Mouse (Mus musculus) brain, embryonic 14.5 days (tissue): ENCODE data around the gene Cfl1. TPM values are rescaled to one million over a fixed set of nuclear protein-coding genes. Genes with fewer than 3 reads are reported as not detected.

Experiments
- DNase-seq: peaks from one replicate; pipeline ENCODE4 v3.0.0-alpha.2; 2011; ENCODE audit warnings: low read depth
- CTCF ChIP-seq: fragments of 200-500 bp; IDR thresholded peaks from 2 replicates; pipeline ENCODE4 v1.5.1; 2012; ENCODE audit warnings: inconsistent platforms, mild to moderate bottlenecking, moderate library complexity, borderline replicate concordance; ENCODE audit not compliant: insufficient read depth, insufficient read length; ENCODE audit errors: extremely low read depth
- POLR2A ChIP-seq: fragments of 200-500 bp; IDR thresholded peaks from 2 replicates; pipeline ENCODE4 v1.6.1; 2012; ENCODE audit warnings: mild to moderate bottlenecking, inconsistent platforms, borderline replicate concordance; ENCODE audit not compliant: poor library complexity, insufficient read depth, insufficient read length, severe bottlenecking; ENCODE audit errors: extremely low read depth
- polyA plus RNA-seq: library from polyadenylated mRNA; depleted of rRNA; stranded (reverse); fragments of >200 nt; gene quantifications from 2 replicates; pipeline ENCODE4 v1.2.3, GENCODE M21; 2012

The Cfl1 gene
- polyA plus RNA-seq, 1 experiment: 1,637 TPM

- no peak for DNase-seq
- TF ChIP-seq CTCF (no peak), POLR2A (no peak)
Measured at GRCm38 (mm10) chr19:5468374-5468773, 21.9 kb upstream of the Cfl1 start, which contains the start of gene Ctsw. Gene Ctsw (minus strand): TSS chr19:5468507.

DNA sequence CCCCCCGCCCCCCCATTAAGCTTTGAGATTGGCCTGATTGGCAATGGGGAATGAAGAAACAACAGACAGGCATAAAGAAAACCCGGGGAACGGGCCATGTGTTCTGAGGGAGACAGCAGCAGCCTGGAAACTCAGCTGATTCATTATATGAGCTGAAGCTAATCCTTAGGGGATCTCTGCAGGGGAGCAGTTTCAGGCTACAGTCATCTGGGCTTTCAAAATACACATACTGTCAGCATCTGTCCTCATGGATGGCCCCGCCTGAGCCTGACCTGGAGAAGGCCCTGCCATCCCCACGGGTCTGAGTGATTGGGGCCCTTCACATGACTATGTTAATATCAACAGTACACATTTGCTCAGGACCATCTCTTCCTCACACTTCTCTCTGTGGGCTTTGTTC is 18.4 kb upstream of the Cfl1 start:
- TF ChIP-seq POLR2A: no peak
- TF ChIP-seq CTCF: no peak
- DNase-seq: no peak

DNA sequence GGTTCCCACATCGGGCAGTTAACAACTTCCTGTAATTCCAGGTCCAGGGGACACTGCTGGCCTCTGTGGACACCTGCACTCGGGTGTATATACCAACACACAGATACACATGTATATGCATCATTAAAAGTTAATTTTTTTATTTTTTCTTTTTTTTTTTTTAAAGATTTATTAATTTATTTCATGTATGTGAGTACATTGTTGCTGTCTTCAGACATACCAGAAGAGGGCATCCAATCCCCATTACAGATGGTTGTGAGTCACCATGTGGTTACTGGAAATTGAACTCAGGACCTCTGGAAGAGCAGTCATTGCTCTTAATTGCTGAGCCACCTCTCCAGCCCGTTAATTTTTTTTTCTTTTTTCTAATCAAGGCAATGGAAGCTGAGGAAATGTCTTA is 17.4 kb upstream of the Cfl1 start:
- TF ChIP-seq CTCF: no peak
- no peak for TF ChIP-seq POLR2A
- DNase-seq: no peak

DNA sequence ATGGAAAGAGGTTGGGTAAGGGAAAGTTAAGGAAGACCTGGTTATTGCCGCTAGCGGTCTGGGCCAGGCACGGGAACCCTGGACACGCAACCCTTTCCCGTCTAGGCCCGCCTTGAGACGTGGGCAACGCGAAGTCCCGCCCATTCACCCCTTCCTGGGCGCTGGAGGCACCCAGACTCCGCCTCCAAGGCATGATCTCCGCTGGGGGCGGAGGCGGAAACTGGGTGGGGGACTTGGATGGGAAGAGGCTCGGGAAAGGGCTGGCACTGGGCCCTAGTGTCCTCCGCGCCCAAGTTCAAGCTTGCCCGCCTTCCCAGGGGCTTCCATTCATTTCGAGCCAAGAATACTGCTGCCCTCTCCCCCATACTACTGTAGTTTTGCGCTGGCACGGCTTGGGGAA is 16.5 kb upstream of the Cfl1 start, which contains the start of gene Efemp2:
Gene Efemp2, plus strand, starts transcription at position 235 of the 400 bp plus-strand sequence.
- peak; percentile 92 for DNase-seq
- no peak for TF ChIP-seq POLR2A

DNA sequence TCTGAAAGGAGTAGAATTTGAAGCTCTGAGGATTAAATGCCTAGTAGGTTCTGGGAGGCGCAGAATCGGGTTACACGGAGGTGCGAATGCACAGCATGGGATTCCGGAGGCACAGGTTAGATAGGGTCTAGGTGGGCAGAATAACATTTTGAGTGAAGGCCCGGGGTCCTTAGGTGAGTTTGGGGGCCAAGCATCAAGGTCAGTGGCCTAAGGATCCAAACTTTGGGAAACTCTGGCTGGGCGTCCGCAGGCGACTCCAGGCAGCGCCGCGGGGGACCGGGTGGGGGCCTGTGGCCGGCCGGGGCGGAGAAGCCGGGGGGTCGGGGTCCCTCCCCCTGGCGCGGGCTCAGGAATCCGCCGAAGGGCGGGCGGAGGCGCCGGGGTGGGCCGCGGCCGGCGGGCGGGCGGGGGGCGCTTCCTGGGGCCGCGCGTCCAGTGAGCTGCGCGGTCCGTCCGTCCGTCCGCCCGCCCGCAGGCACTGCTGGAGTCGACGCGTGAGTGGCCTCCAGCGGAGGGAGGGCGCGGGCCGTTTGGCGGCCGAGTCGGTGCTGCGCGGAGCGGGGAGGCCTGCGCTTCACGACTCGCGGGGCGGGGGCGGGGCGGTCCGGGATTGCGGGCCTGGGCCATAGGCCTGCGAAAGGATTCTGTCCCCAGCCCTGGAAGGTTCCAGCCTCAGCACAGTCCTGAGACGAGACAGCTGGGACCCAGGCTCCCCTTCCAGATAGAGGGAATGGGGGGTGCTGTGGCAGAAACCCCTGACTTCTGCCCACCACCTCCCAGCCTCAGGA is 15.8 kb upstream of the Cfl1 start:
- DNase-seq: peak; percentile 50

DNA sequence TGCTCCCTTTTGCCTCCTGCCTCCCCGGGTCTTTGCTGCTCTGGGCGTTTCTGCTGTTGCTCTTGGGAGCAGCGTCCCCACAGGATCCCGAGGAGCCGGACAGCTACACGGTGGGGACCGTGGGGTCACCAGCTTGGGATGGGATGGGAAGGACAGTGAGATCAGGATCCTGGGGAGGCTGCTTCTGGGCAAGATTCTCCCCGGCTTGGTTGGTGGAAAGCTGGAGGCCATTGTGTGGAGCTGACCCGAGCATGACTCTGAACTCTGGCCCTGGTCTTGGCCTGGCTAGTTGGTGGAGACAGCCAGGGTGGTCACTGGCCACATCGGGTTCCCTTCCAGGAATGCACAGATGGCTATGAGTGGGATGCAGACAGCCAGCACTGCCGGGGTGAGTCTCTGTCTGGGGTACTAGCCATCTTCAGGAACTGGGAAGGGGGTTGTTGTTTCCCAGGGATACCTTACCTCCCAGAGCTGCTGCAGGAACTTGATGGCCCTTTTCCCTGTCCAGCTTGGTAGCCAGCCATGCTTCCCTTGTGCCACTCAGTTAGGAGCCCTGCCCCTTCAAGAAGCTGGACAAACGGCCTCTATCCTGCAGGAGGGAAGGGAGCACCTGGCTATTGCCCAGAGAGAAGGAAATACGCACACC is 15.1 kb upstream of the Cfl1 start:
- DNase-seq: no peak
- no peak for TF ChIP-seq CTCF
- TF ChIP-seq POLR2A: no peak

More for the DNA sequence above, 15.8 kb upstream of the Cfl1 start:
- TF ChIP-seq CTCF (no peak), POLR2A (no peak)

- no peak for DNase-seq
- TF ChIP-seq POLR2A (no peak), CTCF (no peak)
Measured at GRCm38 (mm10) chr19:5477004-5477667, 13.1 kb upstream of the Cfl1 start.

- no peak for DNase-seq
- TF ChIP-seq POLR2A: no peak
- TF ChIP-seq CTCF: no peak
Measured at GRCm38 (mm10) chr19:5477668-5478300, 12.5 kb upstream of the Cfl1 start.

GRCm38 (mm10) chr19:5480016-5480415 is 10.2 kb upstream of the Cfl1 start:
- DNase-seq: no peak
- TF ChIP-seq POLR2A: no peak
- TF ChIP-seq CTCF: no peak

DNA sequence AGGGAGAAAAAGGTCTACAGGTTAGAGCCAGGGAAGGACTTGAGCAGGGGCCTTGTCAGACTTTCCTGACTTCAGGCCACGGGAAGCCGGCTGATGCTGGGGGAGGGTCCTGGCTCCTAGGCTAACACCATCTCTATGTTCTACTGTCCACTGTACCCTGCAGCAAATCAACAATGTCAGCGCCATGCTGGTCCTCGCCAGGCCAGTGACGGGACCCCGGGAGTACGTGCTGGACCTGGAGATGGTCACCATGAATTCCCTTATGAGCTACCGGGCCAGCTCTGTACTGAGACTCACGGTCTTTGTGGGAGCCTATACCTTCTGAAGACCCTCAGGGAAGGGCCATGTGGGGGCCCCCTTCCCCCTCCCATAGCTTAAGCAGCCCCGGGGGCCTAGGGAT is 8.9 kb upstream of the Cfl1 start:
- no peak for TF ChIP-seq CTCF
- TF ChIP-seq POLR2A: no peak
- DNase-seq: no peak

DNA sequence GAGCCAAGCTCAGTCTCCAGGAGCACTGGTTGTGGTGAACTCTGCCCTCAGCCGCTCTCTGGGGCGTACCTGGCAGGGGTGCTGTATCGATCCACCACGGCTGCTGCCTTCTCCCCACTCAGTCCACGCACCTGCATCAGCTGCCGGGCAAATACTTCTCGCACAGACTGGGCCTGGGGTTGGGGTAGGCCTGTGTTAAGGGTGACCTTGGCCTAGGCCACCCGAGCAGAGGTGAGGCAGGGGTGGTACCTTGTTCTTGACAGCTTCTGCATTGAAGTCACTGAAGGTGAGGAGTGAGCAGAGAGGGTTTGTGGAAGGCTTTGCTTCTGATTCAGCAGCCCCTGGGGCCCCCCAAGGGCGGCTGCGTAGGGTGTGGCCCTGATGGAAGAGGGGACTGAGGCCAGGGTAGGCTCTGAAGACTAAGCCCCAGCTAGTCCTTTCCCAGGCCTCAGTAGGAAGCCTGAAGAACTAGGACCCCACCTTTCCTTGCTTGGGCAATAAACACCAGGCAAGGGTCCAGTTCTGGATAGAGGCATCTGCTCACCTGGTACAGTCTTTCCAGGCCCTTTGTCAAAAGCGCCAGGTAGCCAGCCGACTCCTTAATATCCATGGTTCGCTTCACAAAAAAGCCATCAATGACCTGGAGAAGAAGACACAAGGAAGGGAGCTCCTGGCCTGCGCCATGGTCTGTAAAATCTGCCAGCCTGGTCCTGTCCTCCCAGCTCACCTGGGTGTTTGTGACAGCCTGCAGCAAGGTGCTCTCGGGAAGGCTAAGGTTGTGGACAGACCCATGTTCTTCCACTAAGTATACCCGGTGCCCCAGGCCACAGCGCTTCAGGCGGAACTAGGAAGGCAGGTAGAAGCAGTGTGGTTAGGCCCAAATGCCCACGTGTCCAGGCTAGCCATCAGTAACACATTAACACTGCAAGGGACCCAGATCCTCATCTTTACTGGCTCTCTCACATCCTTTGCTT is 6.6 kb upstream of the Cfl1 start:
- TF ChIP-seq POLR2A (no peak), CTCF (no peak)
- DNase-seq: no peak

GRCm38 (mm10) chr19:5484496-5484895 is 5.8 kb upstream of the Cfl1 start:
- no peak for TF ChIP-seq CTCF
- no peak for TF ChIP-seq POLR2A
- DNase-seq: no peak
